8 mouse cellular contexts compared by ENCODE assay signal in genomic region chr11:6444077-6444853, GRCm38 (mm10). TPM values are rescaled to one million over a fixed set of nuclear protein-coding genes. Genes with fewer than 3 reads are reported as not detected.
DNase-seq lines count a peak whose midpoint lies in the region; ATAC-seq and TF ChIP-seq lines count a peak whose summit lies in the region.

Gene H2afv, minus strand, starts transcription at chr11:6444443.

- H3K36me3 ChIP-seq in hindbrain, embryonic 10.5 days, result peaks cover 24% of the 10 kb centered on the region
- no peaks in the 10 kb centered on the region for H3K36me3 ChIP-seq in lung, postnatal 0 days (ENCODE audit: insufficient read depth, low read length)

- WGBS in hindbrain, embryonic 10.5 days, result under 1% methylated on average over 80 of the region's 80 CpGs
- under 1% methylated on average over 58 of the region's 80 CpGs for WGBS in lung, postnatal 0 days

- peak within 1 kb of the TSS; percentile 85 for H3K4me3 ChIP-seq in hindbrain, embryonic 10.5 days
- H3K4me3 ChIP-seq in lung, postnatal 0 days (ENCODE audit: low read depth, low read length), result peak within 1 kb of the TSS; percentile 85

- peak; percentile 99 for ATAC-seq in frontal cortex, adult (ENCODE audit: low TSS enrichment)
- ATAC-seq in lung, postnatal 0 days, result peak; percentile 96

- peak; percentile 56 for TF ChIP-seq CTCF in lung, postnatal 0 days (IDR thresholded peaks at IDR 0.05)

- H3K4me1 ChIP-seq in hindbrain, embryonic 10.5 days (replicated peaks), result peaks cover 10% of the 10 kb centered on the region
- peaks cover 3% of the 10 kb centered on the region; the same call in 1 of the 2 replicates for H3K4me1 ChIP-seq in lung, postnatal 0 days (ENCODE audit: insufficient read depth, low read depth, low read length)

- H3K9ac ChIP-seq in lung, postnatal 0 days (replicated peaks; ENCODE audit: low read depth), result peak within 1 kb of the TSS; percentile 60

- DNase-seq in MN1 (ENCODE audit: low spot score), result peak; percentile 100
- peak; percentile 100 for DNase-seq in cerebellum, adult 9-10 months
- peak; percentile 99 for DNase-seq in hindbrain, embryonic 10.5 days (ENCODE audit: low spot score)
- peak; percentile 100 for DNase-seq in layer of hippocampus, adult 9-11 months
- DNase-seq in lung, postnatal 0 days (ENCODE audit: low spot score), result peak; percentile 100
- DNase-seq in ovary, postnatal 14 days (ENCODE audit: low spot score), result peak; percentile 99
- peak; percentile 99 for DNase-seq in thymus, postnatal 14 days

- peak; percentile 40; the same call in 1 of the 2 replicates for TF ChIP-seq EP300 in lung, postnatal 0 days (IDR thresholded peaks at IDR 0.05)

- H3K27ac ChIP-seq in hindbrain, embryonic 10.5 days, result peak within 1 kb of the TSS; percentile 99
- H3K27ac ChIP-seq in lung, postnatal 0 days (ENCODE audit: low read length), result peak within 1 kb of the TSS; percentile 98

- no peaks in the 10 kb centered on the region for H3K27me3 ChIP-seq in hindbrain, embryonic 10.5 days (ENCODE audit: insufficient read depth, poor library complexity, severe bottlenecking)
- H3K27me3 ChIP-seq in lung, postnatal 0 days (replicated peaks; ENCODE audit: insufficient read depth, low read length), result no peaks in the 10 kb centered on the region

- H3K9me3 ChIP-seq in hindbrain, embryonic 10.5 days, result no peaks in the 10 kb centered on the region
- H3K9me3 ChIP-seq in lung, postnatal 0 days (ENCODE audit: low read length), result no peaks in the 10 kb centered on the region

- H3K4me2 ChIP-seq in lung, postnatal 0 days (replicated peaks; ENCODE audit: low read depth, low read length), result peak within 1 kb of the TSS; percentile 52

RNA-seq across cellular contexts. Expression of gene H2afv, which starts in this region (rescaled TPM):
- 881 and 962 TPM in 2 replicates for polyA plus RNA-seq in hindbrain, embryonic 10.5 days (2016; fragmentation: Nextera tagmentation; extraction: Ambion mirVana)
- polyA plus RNA-seq in lung, postnatal 0 days (2015; fragmentation: Nextera tagmentation; extraction: Ambion mirVana), result 259 and 268 TPM in 2 replicates

Comparison
In these comparisons a context has a peak if more than half of its experiments do, and no peak if none do; other contexts are left out.
1. Peak in every context shown above with its lines: DNase-seq, ATAC-seq, H3K4me3 ChIP-seq and H3K27ac ChIP-seq.